Mouse (Mus musculus) midbrain, embryonic 16.5 days (tissue): ENCODE measurements around the gene Dbh. TPM values are rescaled to one million over a fixed set of nuclear protein-coding genes. Genes with fewer than 3 reads are reported as not detected.

Experiments used
- ATAC-seq: fragments of 200-750 bp; cut with Nextera tagmentation; 2 replicates; pipeline ENCODE4 v1.8.0; 2017; ENCODE audit warnings: moderate TSS enrichment
- H3K27ac ChIP-seq: fragments of 300-500 bp; sonication (generic); 2 replicates; pipeline ENCODE4 v1.5.1; 2014; ENCODE audit warnings: mild to moderate bottlenecking, low read length, mixed read lengths
- H3K27me3 ChIP-seq: fragments of 300-500 bp; sonication (generic); 2 replicates; pipeline ENCODE4 v1.6.1; 2014; ENCODE audit warnings: low read depth, low read length, mixed read lengths; ENCODE audit not compliant: control insufficient read depth, insufficient read depth
- H3K36me3 ChIP-seq: fragments of 300-500 bp; sonication (generic); 2 replicates; pipeline ENCODE4 v1.6.1; 2014; ENCODE audit warnings: mild to moderate bottlenecking, low read length, moderate library complexity, mixed read lengths; ENCODE audit not compliant: control insufficient read depth, insufficient read depth
- H3K4me1 ChIP-seq: fragments of 300-500 bp; sonication (generic); 2 replicates; pipeline ENCODE4 v1.6.1; 2014; ENCODE audit warnings: mild to moderate bottlenecking, low read length, mixed read lengths; ENCODE audit not compliant: control insufficient read depth, insufficient read depth
- H3K4me2 ChIP-seq: fragments of 300-500 bp; sonication (generic); 2 replicates; pipeline ENCODE4 v1.6.1; 2014; ENCODE audit warnings: mild to moderate bottlenecking, low read length, mixed read lengths
- H3K4me3 ChIP-seq: fragments of 300-500 bp; sonication (generic); 2 replicates; pipeline ENCODE4 v1.5.1; 2014; ENCODE audit warnings: low read depth, mild to moderate bottlenecking, low read length, moderate library complexity, mixed read lengths
- H3K9ac ChIP-seq: fragments of 300-500 bp; sonication (generic); 2 replicates; pipeline ENCODE4 v1.6.1; 2014; ENCODE audit warnings: low read depth, low read length, mixed read lengths
- H3K9me3 ChIP-seq: fragments of 300-500 bp; sonication (generic); replicated peaks from 2 replicates; pipeline ENCODE4 v1.6.1; 2014; ENCODE audit warnings: mild to moderate bottlenecking, low read length, mixed read lengths; ENCODE audit not compliant: control insufficient read depth, poor library complexity, severe bottlenecking
- WGBS: fragments of 180-500 bp; shearing (Covaris S2); extraction: QIAGEN DNeasy Blood & Tissue Kit; methylation state at CpG from one replicate; pipeline ENCODE4 v1.1.7; 2014; 5-methylcytosine and 5-hydroxymethylcytosine counted together
- polyA plus RNA-seq: library from polyadenylated mRNA; unstranded; fragments of >200 nt; fragmentation: Nextera tagmentation; extraction: Ambion mirVana; gene quantifications from 2 replicates; pipeline ENCODE4 v1.2.1, GENCODE M21; 2015

The Dbh gene
- polyA plus RNA-seq, 1 experiment from 2014 or later = 0.88 TPM

- H3K27ac ChIP-seq = no peak overlapping the region
- no peak overlapping the region for H3K9ac ChIP-seq
- no peak overlapping the region for H3K4me3 ChIP-seq
- no peaks in the 10 kb centered on the region for H3K9me3 ChIP-seq
- H3K4me1 ChIP-seq = no peaks in the 10 kb centered on the region
- H3K27me3 ChIP-seq = no peaks in the 10 kb centered on the region
- H3K36me3 ChIP-seq = no peaks in the 10 kb centered on the region
- no peak for ATAC-seq
- 86% methylated on average over 5 of the region's 5 CpGs for WGBS
- no peak overlapping the region for H3K4me2 ChIP-seq
These were observed 42.1 kb downstream of the Dbh start for GRCm38 (mm10) chr2:27207126-27207525.

- WGBS = 84% methylated on average over 9 of the region's 9 CpGs
- H3K36me3 ChIP-seq = no peaks in the 10 kb centered on the region
- H3K9ac ChIP-seq = no peak overlapping the region
- no peak for ATAC-seq
- H3K9me3 ChIP-seq = no peaks in the 10 kb centered on the region
- H3K4me2 ChIP-seq = no peak overlapping the region
- H3K4me3 ChIP-seq = no peak overlapping the region
- no peaks in the 10 kb centered on the region for H3K27me3 ChIP-seq
- no peak overlapping the region for H3K27ac ChIP-seq
- H3K4me1 ChIP-seq = no peaks in the 10 kb centered on the region
These were observed 44.3 kb downstream of the Dbh start for GRCm38 (mm10) chr2:27209370-27209769.

- Histone ChIP-seq H3K9ac (no peak overlapping the region), H3K27ac (no peak overlapping the region), H3K4me1 (no peaks in the 10 kb centered on the region), H3K27me3 (no peaks in the 10 kb centered on the region), H3K36me3 (no peaks in the 10 kb centered on the region), H3K9me3 (no peaks in the 10 kb centered on the region), H3K4me2 (no peak overlapping the region), H3K4me3 (no peak overlapping the region)
- WGBS = 66% methylated on average over 5 of the region's 5 CpGs
- no peak for ATAC-seq
These were observed 44.8 kb downstream of the Dbh start for GRCm38 (mm10) chr2:27209816-27210215.

GRCm38 (mm10) chr2:27210255-27210654, 45.2 kb downstream of the Dbh start:
- WGBS = 62% methylated on average over 7 of the region's 7 CpGs
- no peak for ATAC-seq
- Histone ChIP-seq H3K27ac (no peak overlapping the region), H3K4me1 (no peaks in the 10 kb centered on the region), H3K4me3 (no peak overlapping the region), H3K9ac (no peak overlapping the region), H3K36me3 (no peaks in the 10 kb centered on the region), H3K4me2 (no peak overlapping the region), H3K27me3 (no peaks in the 10 kb centered on the region), H3K9me3 (no peaks in the 10 kb centered on the region)

- no peaks in the 10 kb centered on the region for H3K36me3 ChIP-seq
- no peaks in the 10 kb centered on the region for H3K27me3 ChIP-seq
- no peak overlapping the region for H3K27ac ChIP-seq
- no peak overlapping the region for H3K4me2 ChIP-seq
- no peak overlapping the region for H3K9ac ChIP-seq
- no peak for ATAC-seq
- no peaks in the 10 kb centered on the region for H3K4me1 ChIP-seq
- WGBS = 82% methylated on average over 12 of the region's 12 CpGs
- H3K4me3 ChIP-seq = no peak overlapping the region
- H3K9me3 ChIP-seq = no peaks in the 10 kb centered on the region
These were observed 45.7 kb downstream of the Dbh start for GRCm38 (mm10) chr2:27210676-27211210.

GRCm38 (mm10) chr2:27211966-27212893, 47.2 kb downstream of the Dbh start:
- Histone ChIP-seq H3K9ac (no peak overlapping the region), H3K27me3 (no peaks in the 10 kb centered on the region), H3K36me3 (no peaks in the 10 kb centered on the region), H3K4me3 (no peak overlapping the region), H3K27ac (no peak overlapping the region), H3K4me2 (no peak overlapping the region), H3K9me3 (no peaks in the 10 kb centered on the region), H3K4me1 (no peaks in the 10 kb centered on the region)
- WGBS = 71% methylated on average over 8 of the region's 8 CpGs
- ATAC-seq = no peak

GRCm38 (mm10) chr2:27215537-27215936, 50.5 kb downstream of the Dbh start:
- Histone ChIP-seq H3K4me3 (no peak overlapping the region), H3K36me3 (no peaks in the 10 kb centered on the region), H3K27ac (no peak overlapping the region), H3K4me1 (no peaks in the 10 kb centered on the region), H3K9ac (no peak overlapping the region), H3K9me3 (no peaks in the 10 kb centered on the region), H3K27me3 (no peaks in the 10 kb centered on the region), H3K4me2 (no peak overlapping the region)
- WGBS = 91% methylated on average over 2 of the region's 2 CpGs
- ATAC-seq = no peak

- 78% methylated on average over 2 of the region's 2 CpGs for WGBS
- H3K4me1 ChIP-seq = no peaks in the 10 kb centered on the region
- H3K4me2 ChIP-seq = no peak overlapping the region
- no peak for ATAC-seq
- H3K27me3 ChIP-seq = no peaks in the 10 kb centered on the region
- H3K9ac ChIP-seq = no peak overlapping the region
- H3K27ac ChIP-seq = no peak overlapping the region
- H3K36me3 ChIP-seq = no peaks in the 10 kb centered on the region
- H3K4me3 ChIP-seq = no peak overlapping the region
- no peaks in the 10 kb centered on the region for H3K9me3 ChIP-seq
These were observed 53.1 kb downstream of the Dbh start for GRCm38 (mm10) chr2:27218121-27218544.

GRCm38 (mm10) chr2:27218569-27218968, 53.5 kb downstream of the Dbh start:
- no peak for ATAC-seq
- no peak overlapping the region for H3K4me3 ChIP-seq
- H3K4me2 ChIP-seq = no peak overlapping the region
- no peaks in the 10 kb centered on the region for H3K27me3 ChIP-seq
- no peaks in the 10 kb centered on the region for H3K9me3 ChIP-seq
- no peak overlapping the region for H3K9ac ChIP-seq
- H3K4me1 ChIP-seq = no peaks in the 10 kb centered on the region
- no peak overlapping the region for H3K27ac ChIP-seq
- 89% methylated on average over 8 of the region's 8 CpGs for WGBS
- no peaks in the 10 kb centered on the region for H3K36me3 ChIP-seq
